Mouse (Mus musculus) ES-E14 (cell line): ENCODE measurements around the gene Unc79.

Source experiments
- HCFC1 ChIP-seq: IDR thresholded peaks from 2 replicates; pipeline ENCODE4 v1.6.1; 2012; ENCODE audit warnings: low read length, inconsistent platforms, borderline replicate concordance; ENCODE audit not compliant: insufficient read depth
- MAFK ChIP-seq: IDR thresholded peaks from 2 replicates; pipeline ENCODE4 v1.6.1; 2014; ENCODE audit warnings: mild to moderate bottlenecking, low read depth, low read length, inconsistent platforms; ENCODE audit not compliant: insufficient read depth
- ZC3H11A ChIP-seq: IDR thresholded peaks from 2 replicates; pipeline ENCODE4 v1.6.1; 2012; ENCODE audit warnings: low read depth, mild to moderate bottlenecking, inconsistent platforms, low read length, borderline replicate concordance
- ZNF384 ChIP-seq: IDR thresholded peaks from 2 replicates; pipeline ENCODE4 v1.6.1; 2012; ENCODE audit warnings: low read depth, low read length, inconsistent platforms

- TF ChIP-seq ZC3H11A = no peak
- TF ChIP-seq HCFC1 = no peak
- no peak for TF ChIP-seq ZNF384
- no peak for TF ChIP-seq MAFK
Measured at GRCm38 (mm10) chr12:103095160-103095559, 146.5 kb downstream of the Unc79 start.
